Mouse (Mus musculus) intestine, embryonic 15.5 days (tissue): ENCODE data around the gene Smndc1. TPM values are rescaled to one million over a fixed set of nuclear protein-coding genes. Genes with fewer than 3 reads are reported as not detected.

Experiments
- ATAC-seq: fragments of 200-750 bp; cut with Nextera tagmentation; 2 replicates; pipeline ENCODE4 v1.8.0; 2017; ENCODE audit warnings: moderate TSS enrichment, moderate library complexity
- H3K27ac ChIP-seq: fragments of 300-500 bp; sonication (generic); 2 replicates; pipeline ENCODE4 v1.5.1; 2015; ENCODE audit warnings: mild to moderate bottlenecking, inconsistent platforms
- H3K27me3 ChIP-seq: fragments of 300-500 bp; sonication (generic); replicated peaks from 2 replicates; pipeline ENCODE4 v1.6.1; 2015; ENCODE audit warnings: inconsistent platforms
- H3K36me3 ChIP-seq: fragments of 300-500 bp; sonication (generic); 2 replicates; pipeline ENCODE4 v1.6.1; 2015; ENCODE audit warnings: inconsistent platforms
- H3K4me1 ChIP-seq: fragments of 300-500 bp; sonication (generic); replicated peaks from 2 replicates; pipeline ENCODE4 v1.6.1; 2015; ENCODE audit warnings: inconsistent platforms
- H3K4me2 ChIP-seq: fragments of 300-500 bp; sonication (generic); replicated peaks from 2 replicates; pipeline ENCODE4 v1.6.1; 2015; ENCODE audit warnings: mild to moderate bottlenecking, inconsistent platforms
- H3K4me3 ChIP-seq: fragments of 300-500 bp; sonication (generic); replicated peaks from 2 replicates; pipeline ENCODE4 v1.5.1; 2015; ENCODE audit warnings: inconsistent platforms
- H3K9ac ChIP-seq: fragments of 300-500 bp; sonication (generic); 2 replicates; pipeline ENCODE4 v1.6.1; 2015; ENCODE audit warnings: inconsistent platforms
- H3K9me3 ChIP-seq: fragments of 300-500 bp; sonication (generic); 2 replicates; pipeline ENCODE4 v1.6.1; 2016; ENCODE audit warnings: inconsistent platforms
- WGBS: fragments of 180-500 bp; shearing (Covaris S2); methylation state at CpG from one replicate; pipeline ENCODE4 v1.1.7; 2015; 5-methylcytosine and 5-hydroxymethylcytosine counted together
- polyA plus RNA-seq: library from polyadenylated mRNA; unstranded; fragments of >200 nt; fragmentation: Nextera tagmentation; extraction: Ambion mirVana; gene quantifications from 2 replicates; pipeline ENCODE4 v1.2.1, GENCODE M21; 2015

Smndc1 gene
- 42.0 and 42.7 TPM in 2 replicates for polyA plus RNA-seq

- peak within 1 kb of the TSS; percentile 98 for H3K27ac ChIP-seq
- H3K9me3 ChIP-seq, result no peaks in the 10 kb centered on the region
- peaks cover 10% of the 10 kb centered on the region; the same call in 1 of the 2 replicates for H3K4me1 ChIP-seq
- H3K4me2 ChIP-seq, result peak within 1 kb of the TSS; percentile 63
- WGBS, result under 1% methylated on average over 48 of the region's 48 CpGs
- peak within 1 kb of the TSS; percentile 100 for H3K4me3 ChIP-seq
- peak within 1 kb of the TSS; percentile 99 for H3K9ac ChIP-seq
- no peaks in the 10 kb centered on the region for H3K27me3 ChIP-seq
- peaks cover 11% of the 10 kb centered on the region; the same call in 1 of the 2 replicates for H3K36me3 ChIP-seq
- peak; percentile 98 for ATAC-seq
Measured at GRCm38 (mm10) chr19:53390495-53391007, at the start of gene Smndc1. Gene Smndc1 (minus strand): TSS chr19:53390578.

- Histone ChIP-seq H3K4me3 (no peak overlapping the region), H3K27ac (no peak overlapping the region), H3K9me3 (no peaks in the 10 kb centered on the region), H3K4me1 (peaks cover 20% of the 10 kb centered on the region), H3K4me2 (no peak overlapping the region), H3K9ac (no peak overlapping the region), H3K36me3 (no peaks in the 10 kb centered on the region), H3K27me3 (no peaks in the 10 kb centered on the region)
- 65% methylated on average over 7 of the region's 7 CpGs for WGBS
- ATAC-seq, result no peak
Measured at GRCm38 (mm10) chr19:53439340-53439739, 49.0 kb upstream of the Smndc1 start.

- H3K4me2 ChIP-seq, result no peak overlapping the region
- no peak overlapping the region for H3K9ac ChIP-seq
- no peak for ATAC-seq
- peak overlapping the region; percentile 60 for H3K27ac ChIP-seq
- no peaks in the 10 kb centered on the region for H3K27me3 ChIP-seq
- H3K4me3 ChIP-seq, result no peak overlapping the region
- WGBS, result 71% methylated on average over 8 of the region's 8 CpGs
- H3K4me1 ChIP-seq, result peaks cover 20% of the 10 kb centered on the region
- H3K36me3 ChIP-seq, result no peaks in the 10 kb centered on the region
- no peaks in the 10 kb centered on the region for H3K9me3 ChIP-seq
Measured at GRCm38 (mm10) chr19:53437991-53438390, 47.6 kb upstream of the Smndc1 start.

- no peak overlapping the region for H3K4me2 ChIP-seq
- peak; percentile 86 for ATAC-seq
- H3K36me3 ChIP-seq, result no peaks in the 10 kb centered on the region
- peaks cover 20% of the 10 kb centered on the region for H3K4me1 ChIP-seq
- peak overlapping the region; percentile 60 for H3K27ac ChIP-seq
- no peaks in the 10 kb centered on the region for H3K9me3 ChIP-seq
- H3K4me3 ChIP-seq, result no peak overlapping the region
- no peaks in the 10 kb centered on the region for H3K27me3 ChIP-seq
- 9% methylated on average over 8 of the region's 8 CpGs for WGBS
- H3K9ac ChIP-seq, result no peak overlapping the region
Measured at GRCm38 (mm10) chr19:53437311-53437958, 47.1 kb upstream of the Smndc1 start.

- Histone ChIP-seq H3K4me3 (no peak overlapping the region), H3K4me2 (no peak overlapping the region), H3K9me3 (no peaks in the 10 kb centered on the region), H3K9ac (no peak overlapping the region), H3K27ac (no peak overlapping the region), H3K36me3 (no peaks in the 10 kb centered on the region), H3K4me1 (peaks cover 16% of the 10 kb centered on the region), H3K27me3 (no peaks in the 10 kb centered on the region)
- ATAC-seq, result no peak
- 79% methylated on average over 10 of the region's 10 CpGs for WGBS
Measured at GRCm38 (mm10) chr19:53433949-53434689, 43.7 kb upstream of the Smndc1 start.

GRCm38 (mm10) chr19:53431003-53431402, 40.6 kb upstream of the Smndc1 start:
- H3K36me3 ChIP-seq, result no peaks in the 10 kb centered on the region
- H3K4me1 ChIP-seq, result peaks cover 7% of the 10 kb centered on the region; the same call in 1 of the 2 replicates
- 86% methylated on average over 11 of the region's 11 CpGs for WGBS
- H3K4me3 ChIP-seq, result no peak overlapping the region
- no peak overlapping the region for H3K9ac ChIP-seq
- H3K9me3 ChIP-seq, result no peaks in the 10 kb centered on the region
- no peak for ATAC-seq
- H3K27me3 ChIP-seq, result no peaks in the 10 kb centered on the region
- H3K4me2 ChIP-seq, result no peak overlapping the region
- no peak overlapping the region for H3K27ac ChIP-seq

GRCm38 (mm10) chr19:53430356-53430755, 40.0 kb upstream of the Smndc1 start:
- no peak for ATAC-seq
- H3K4me3 ChIP-seq, result no peak overlapping the region
- H3K27me3 ChIP-seq, result no peaks in the 10 kb centered on the region
- 73% methylated on average over 9 of the region's 9 CpGs for WGBS
- H3K9ac ChIP-seq, result no peak overlapping the region
- H3K4me1 ChIP-seq, result peaks cover 7% of the 10 kb centered on the region; the same call in 1 of the 2 replicates
- H3K27ac ChIP-seq, result no peak overlapping the region
- no peaks in the 10 kb centered on the region for H3K36me3 ChIP-seq
- H3K9me3 ChIP-seq, result no peaks in the 10 kb centered on the region
- H3K4me2 ChIP-seq, result no peak overlapping the region

GRCm38 (mm10) chr19:53427817-53428216, 37.4 kb upstream of the Smndc1 start:
- peak; percentile 32; the same call in 1 of the 2 replicates for ATAC-seq
- H3K9me3 ChIP-seq, result no peaks in the 10 kb centered on the region
- H3K27me3 ChIP-seq, result no peaks in the 10 kb centered on the region
- peaks cover 11% of the 10 kb centered on the region; the same call in 1 of the 2 replicates for H3K4me1 ChIP-seq
- H3K27ac ChIP-seq, result no peak overlapping the region
- H3K36me3 ChIP-seq, result no peaks in the 10 kb centered on the region
- no peak overlapping the region for H3K4me3 ChIP-seq
- no peak overlapping the region for H3K9ac ChIP-seq
- 38% methylated on average over 8 of the region's 8 CpGs for WGBS
- H3K4me2 ChIP-seq, result no peak overlapping the region; the same call in 1 of the 2 replicates

GRCm38 (mm10) chr19:53427346-53427745, 37.0 kb upstream of the Smndc1 start:
- Histone ChIP-seq H3K4me1 (peaks cover 16% of the 10 kb centered on the region), H3K4me3 (no peak overlapping the region), H3K36me3 (no peaks in the 10 kb centered on the region), H3K27me3 (no peaks in the 10 kb centered on the region), H3K4me2 (no peak overlapping the region), H3K27ac (no peak overlapping the region), H3K9me3 (no peaks in the 10 kb centered on the region), H3K9ac (no peak overlapping the region)
- ATAC-seq, result no peak
- 65% methylated on average over 7 of the region's 7 CpGs for WGBS

GRCm38 (mm10) chr19:53425824-53426223, 35.4 kb upstream of the Smndc1 start:
- H3K27me3 ChIP-seq, result no peaks in the 10 kb centered on the region
- H3K4me2 ChIP-seq, result no peak overlapping the region
- no peak overlapping the region for H3K27ac ChIP-seq
- H3K9ac ChIP-seq, result no peak overlapping the region
- H3K4me3 ChIP-seq, result no peak overlapping the region
- WGBS, result 84% methylated on average over 8 of the region's 8 CpGs
- ATAC-seq, result no peak
- H3K36me3 ChIP-seq, result no peaks in the 10 kb centered on the region
- H3K4me1 ChIP-seq, result peaks cover 24% of the 10 kb centered on the region
- no peaks in the 10 kb centered on the region for H3K9me3 ChIP-seq

- WGBS, result 56% methylated on average over 18 of the region's 18 CpGs
- Histone ChIP-seq H3K4me3 (no peak overlapping the region), H3K9ac (no peak overlapping the region), H3K4me1 (peaks cover 27% of the 10 kb centered on the region), H3K4me2 (peak overlapping the region; percentile 18; the same call in 1 of the 2 replicates), H3K27ac (no peak overlapping the region), H3K9me3 (no peaks in the 10 kb centered on the region), H3K27me3 (no peaks in the 10 kb centered on the region), H3K36me3 (no peaks in the 10 kb centered on the region)
- no peak for ATAC-seq
Measured at GRCm38 (mm10) chr19:53424629-53425028, 34.3 kb upstream of the Smndc1 start.

GRCm38 (mm10) chr19:53423816-53424465, 33.6 kb upstream of the Smndc1 start:
- Histone ChIP-seq H3K36me3 (no peaks in the 10 kb centered on the region), H3K9me3 (no peaks in the 10 kb centered on the region), H3K4me2 (peak overlapping the region; percentile 38), H3K4me3 (no peak overlapping the region), H3K4me1 (peaks cover 27% of the 10 kb centered on the region), H3K9ac (no peak overlapping the region), H3K27ac (no peak overlapping the region), H3K27me3 (no peaks in the 10 kb centered on the region)
- no peak for ATAC-seq
- 60% methylated on average over 17 of the region's 17 CpGs for WGBS
